Mouse (Mus musculus): ENCODE data around the gene Hbp1. TPM values are rescaled to one million over a fixed set of nuclear protein-coding genes. Genes with fewer than 3 reads are reported as not detected.

Hbp1 gene
- total and polyA plus RNA-seq, 2 experiments from 2014 or later: 97.9 to 153 TPM

- Histone ChIP-seq H3K9me3 (replicated peaks; ENCODE audit: control insufficient read depth, low read length) (no peaks in the 10 kb centered on the region), H3K27me3 (ENCODE audit: control insufficient read depth, insufficient read depth, low read length) (no peaks in the 10 kb centered on the region), H3K27ac (ENCODE audit: low read depth) (no peak overlapping the region), H3K9ac (replicated peaks; ENCODE audit: low read depth, low read length) (no peak overlapping the region), H3K4me1 (ENCODE audit: control insufficient read depth, insufficient read depth) (no peaks in the 10 kb centered on the region), H3K4me2 (ENCODE audit: low read depth, low read length) (no peak overlapping the region), H3K36me3 (replicated peaks; ENCODE audit: control insufficient read depth, insufficient read depth, low read length) (0 out of 2 replicates have a peak, but pooled peaks cover 4% of the 10 kb centered on the region), H3K4me3 (ENCODE audit: low read depth, low read length) (no peak overlapping the region)
- TF ChIP-seq EP300 (IDR thresholded peaks at IDR 0.05; ENCODE audit: low read depth) (no peak), CTCF (IDR thresholded peaks at IDR 0.05; ENCODE audit: low read depth) (no peak)
- WGBS: 94% methylated on average over 2 of the region's 2 CpGs
- DNase-seq (ENCODE audit: low spot score) (no peak), ATAC-seq (ENCODE audit: insufficient read depth, low read depth) (no peak)
Measured at GRCm38 (mm10) chr12:31907436-31907835, 42.9 kb downstream of the Hbp1 start.

GRCm38 (mm10) chr12:31905696-31906551 lies 44.4 kb downstream of the Hbp1 start:
- no peak for TF ChIP-seq EP300 (IDR thresholded peaks at IDR 0.05; ENCODE audit: low read depth)
- TF ChIP-seq CTCF (IDR thresholded peaks at IDR 0.05; ENCODE audit: low read depth): no peak
- Histone ChIP-seq H3K9ac (replicated peaks; ENCODE audit: low read depth, low read length) (no peak overlapping the region), H3K4me3 (ENCODE audit: low read depth, low read length) (no peak overlapping the region), H3K36me3 (replicated peaks; ENCODE audit: control insufficient read depth, insufficient read depth, low read length) (peaks cover 10% of the 10 kb centered on the region), H3K27me3 (ENCODE audit: control insufficient read depth, insufficient read depth, low read length) (no peaks in the 10 kb centered on the region), H3K4me1 (ENCODE audit: control insufficient read depth, insufficient read depth) (no peaks in the 10 kb centered on the region), H3K4me2 (ENCODE audit: low read depth, low read length) (no peak overlapping the region), H3K27ac (ENCODE audit: low read depth) (no peak overlapping the region), H3K9me3 (replicated peaks; ENCODE audit: control insufficient read depth, low read length) (no peaks in the 10 kb centered on the region)
- ATAC-seq (ENCODE audit: insufficient read depth, low read depth): no peak
- 47% methylated on average over 6 of the region's 6 CpGs for WGBS
- no peak for DNase-seq (ENCODE audit: low spot score)

GRCm38 (mm10) chr12:31900391-31900914 lies 49.9 kb downstream of the Hbp1 start:
- Histone ChIP-seq H3K9ac (replicated peaks; ENCODE audit: low read depth, low read length) (no peak overlapping the region), H3K27me3 (ENCODE audit: control insufficient read depth, insufficient read depth, low read length) (no peaks in the 10 kb centered on the region), H3K27ac (ENCODE audit: low read depth) (no peak overlapping the region), H3K36me3 (replicated peaks; ENCODE audit: control insufficient read depth, insufficient read depth, low read length) (peaks cover 11% of the 10 kb centered on the region), H3K4me1 (ENCODE audit: control insufficient read depth, insufficient read depth) (peaks cover 7% of the 10 kb centered on the region; the same call in 1 of the 2 replicates), H3K9me3 (replicated peaks; ENCODE audit: control insufficient read depth, low read length) (no peaks in the 10 kb centered on the region), H3K4me3 (ENCODE audit: low read depth, low read length) (no peak overlapping the region), H3K4me2 (ENCODE audit: low read depth, low read length) (no peak overlapping the region)
- WGBS: 76% methylated on average over 4 of the region's 4 CpGs
- TF ChIP-seq EP300 (IDR thresholded peaks at IDR 0.05; ENCODE audit: low read depth): no peak
- TF ChIP-seq CTCF (IDR thresholded peaks at IDR 0.05; ENCODE audit: low read depth): no peak
- ATAC-seq (ENCODE audit: insufficient read depth, low read depth) (no peak), DNase-seq (ENCODE audit: low spot score) (no peak)

- Histone ChIP-seq H3K9me3 (replicated peaks; ENCODE audit: control insufficient read depth, low read length) (no peaks in the 10 kb centered on the region), H3K4me1 (ENCODE audit: control insufficient read depth, insufficient read depth) (peaks cover 8% of the 10 kb centered on the region; the same call in 1 of the 2 replicates), H3K4me2 (ENCODE audit: low read depth, low read length) (no peak overlapping the region), H3K4me3 (ENCODE audit: low read depth, low read length) (no peak overlapping the region), H3K9ac (replicated peaks; ENCODE audit: low read depth, low read length) (no peak overlapping the region), H3K27ac (ENCODE audit: low read depth) (no peak overlapping the region), H3K36me3 (replicated peaks; ENCODE audit: control insufficient read depth, insufficient read depth, low read length) (peaks cover 11% of the 10 kb centered on the region), H3K27me3 (ENCODE audit: control insufficient read depth, insufficient read depth, low read length) (no peaks in the 10 kb centered on the region)
- no peak for DNase-seq (ENCODE audit: low spot score)
- 71% methylated on average over 7 of the region's 7 CpGs for WGBS
- TF ChIP-seq CTCF (IDR thresholded peaks at IDR 0.05; ENCODE audit: low read depth) (no peak), EP300 (IDR thresholded peaks at IDR 0.05; ENCODE audit: low read depth) (no peak)
- ATAC-seq (ENCODE audit: insufficient read depth, low read depth): no peak
Measured at GRCm38 (mm10) chr12:31897456-31897855, 52.9 kb downstream of the Hbp1 start.

- no peak overlapping the region for H3K4me2 ChIP-seq (ENCODE audit: low read depth, low read length)
- peaks cover 8% of the 10 kb centered on the region; the same call in 1 of the 2 replicates for H3K4me1 ChIP-seq (ENCODE audit: control insufficient read depth, insufficient read depth)
- peaks cover 8% of the 10 kb centered on the region for H3K36me3 ChIP-seq (replicated peaks; ENCODE audit: control insufficient read depth, insufficient read depth, low read length)
- H3K27ac ChIP-seq (ENCODE audit: low read depth): no peak overlapping the region
- ATAC-seq (ENCODE audit: insufficient read depth, low read depth): no peak
- TF ChIP-seq EP300 (IDR thresholded peaks at IDR 0.05; ENCODE audit: low read depth): no peak
- TF ChIP-seq CTCF (IDR thresholded peaks at IDR 0.05; ENCODE audit: low read depth): peak; percentile 26; the same call in 1 of the 2 replicates
- no peaks in the 10 kb centered on the region for H3K27me3 ChIP-seq (ENCODE audit: control insufficient read depth, insufficient read depth, low read length)
- DNase-seq (ENCODE audit: low spot score): peak; percentile 15
- H3K9me3 ChIP-seq (replicated peaks; ENCODE audit: control insufficient read depth, low read length): no peaks in the 10 kb centered on the region
- H3K9ac ChIP-seq (replicated peaks; ENCODE audit: low read depth, low read length): no peak overlapping the region
- H3K4me3 ChIP-seq (ENCODE audit: low read depth, low read length): no peak overlapping the region
- 68% methylated on average over 8 of the region's 8 CpGs for WGBS
Measured at GRCm38 (mm10) chr12:31896986-31897385, 53.3 kb downstream of the Hbp1 start.
